Mouse (Mus musculus) heart, embryonic 12.5 days (tissue): ENCODE measurements around the gene Ms4a4a. TPM values are rescaled to one million over a fixed set of nuclear protein-coding genes. Genes with fewer than 3 reads are reported as not detected.
"Not testable (repeated sequence)": the region's sequence is repeated elsewhere in the genome, so short reads cannot be mapped to it uniquely, and the experiment has no call there.

Experiments used
- ATAC-seq: fragments of 200-750 bp; cut with Nextera tagmentation; 2 replicates; pipeline ENCODE4 v1.8.0; 2017; ENCODE audit warnings: moderate TSS enrichment, moderate library complexity; ENCODE audit not compliant: insufficient number of reproducible peaks, low FRiP score
- H3K27ac ChIP-seq: fragments of 300-500 bp; sonication (generic); 2 replicates; pipeline ENCODE4 v1.5.1; 2016; ENCODE audit warnings: mild to moderate bottlenecking, moderate library complexity; ENCODE audit not compliant: poor library complexity, severe bottlenecking
- H3K27me3 ChIP-seq: fragments of 300-500 bp; sonication (generic); replicated peaks from 2 replicates; pipeline ENCODE4 v1.6.1; 2016; ENCODE audit warnings: mild to moderate bottlenecking, moderate library complexity
- H3K36me3 ChIP-seq: fragments of 300-500 bp; sonication (generic); 2 replicates; pipeline ENCODE4 v1.6.1; 2016; ENCODE audit warnings: mild to moderate bottlenecking, moderate library complexity
- H3K4me1 ChIP-seq: fragments of 300-500 bp; sonication (generic); replicated peaks from 2 replicates; pipeline ENCODE4 v1.6.1; 2016; ENCODE audit warnings: mild to moderate bottlenecking
- H3K4me2 ChIP-seq: fragments of 300-500 bp; sonication (generic); 2 replicates; pipeline ENCODE4 v1.6.1; 2016; ENCODE audit warnings: mild to moderate bottlenecking, moderate library complexity
- H3K4me3 ChIP-seq: fragments of 300-500 bp; sonication (generic); 2 replicates; pipeline ENCODE4 v1.5.1; 2016; ENCODE audit warnings: mild to moderate bottlenecking
- H3K9ac ChIP-seq: fragments of 300-500 bp; sonication (generic); 2 replicates; pipeline ENCODE4 v1.6.1; 2016; ENCODE audit warnings: mild to moderate bottlenecking, moderate library complexity
- H3K9me3 ChIP-seq: fragments of 300-500 bp; sonication (generic); replicated peaks from 2 replicates; pipeline ENCODE4 v1.6.1; 2016; ENCODE audit warnings: mild to moderate bottlenecking, moderate library complexity
- WGBS: fragments of 180-500 bp; shearing (Covaris S2); methylation state at CpG from one replicate; pipeline ENCODE4 v1.1.7; 2016; 5-methylcytosine and 5-hydroxymethylcytosine counted together
- polyA plus RNA-seq: library from polyadenylated mRNA; unstranded; fragments of >200 nt; fragmentation: Nextera tagmentation; extraction: Ambion mirVana; gene quantifications from 2 replicates; pipeline ENCODE4 v1.2.1, GENCODE M21; 2016

Ms4a4a gene
- polyA plus RNA-seq, 1 experiment from 2014 or later: 1.1 TPM

DNA sequence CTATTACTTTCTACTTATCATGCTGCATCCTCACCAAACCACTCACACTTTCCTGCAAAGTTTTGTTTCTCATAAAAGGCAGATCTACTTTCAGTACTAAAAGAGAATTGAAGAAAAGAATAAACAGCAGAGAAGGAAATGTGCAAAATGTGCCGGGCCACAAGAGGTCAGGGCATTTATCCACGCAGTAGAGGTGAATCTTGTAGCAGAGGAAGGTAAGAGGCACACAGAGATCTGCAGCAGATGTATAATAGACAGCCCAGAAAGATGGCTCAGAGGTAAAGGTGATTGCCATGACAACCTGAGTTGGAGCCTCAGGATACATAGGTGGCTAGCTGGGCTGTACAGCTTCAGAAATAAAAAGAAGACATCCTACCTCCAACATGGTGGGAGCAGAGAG is 11.8 kb downstream of the Ms4a4a start:
- Histone ChIP-seq H3K27ac (no peak overlapping the region), H3K9ac (no peak overlapping the region), H3K9me3 (no peaks in the 10 kb centered on the region), H3K27me3 (no peaks in the 10 kb centered on the region), H3K36me3 (no peaks in the 10 kb centered on the region), H3K4me2 (no peak overlapping the region), H3K4me1 (no peaks in the 10 kb centered on the region), H3K4me3 (no peak overlapping the region)
- 66% methylated on average over 2 of the region's 2 CpGs for WGBS
- no peak for ATAC-seq

DNA sequence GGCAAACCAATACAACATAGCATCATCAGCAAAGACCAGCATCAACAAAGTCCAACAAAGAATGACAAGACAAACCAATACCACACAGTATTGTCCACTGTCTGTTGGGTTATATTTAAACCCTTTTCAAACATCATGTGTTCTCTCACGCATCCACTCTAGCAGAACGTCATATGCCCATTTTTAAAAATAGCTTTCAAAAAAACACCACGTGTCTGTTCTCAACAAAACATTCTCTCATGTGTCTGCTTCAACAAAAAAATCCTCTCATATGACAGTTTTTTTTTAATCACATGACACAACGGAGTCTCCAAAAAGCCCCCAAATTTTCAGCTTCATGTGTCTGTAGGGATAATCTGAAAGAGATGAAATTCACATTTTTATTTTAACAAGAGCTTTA is 12.4 kb downstream of the Ms4a4a start:
- WGBS: 69% methylated on average over 4 of the region's 4 CpGs
- no peak overlapping the region for H3K9ac ChIP-seq
- H3K27me3 ChIP-seq: no peaks in the 10 kb centered on the region
- H3K4me1 ChIP-seq: no peaks in the 10 kb centered on the region
- no peak overlapping the region for H3K4me2 ChIP-seq
- no peak for ATAC-seq
- no peak overlapping the region for H3K27ac ChIP-seq
- H3K36me3 ChIP-seq: no peaks in the 10 kb centered on the region
- H3K9me3 ChIP-seq: no peaks in the 10 kb centered on the region
- no peak overlapping the region for H3K4me3 ChIP-seq

DNA sequence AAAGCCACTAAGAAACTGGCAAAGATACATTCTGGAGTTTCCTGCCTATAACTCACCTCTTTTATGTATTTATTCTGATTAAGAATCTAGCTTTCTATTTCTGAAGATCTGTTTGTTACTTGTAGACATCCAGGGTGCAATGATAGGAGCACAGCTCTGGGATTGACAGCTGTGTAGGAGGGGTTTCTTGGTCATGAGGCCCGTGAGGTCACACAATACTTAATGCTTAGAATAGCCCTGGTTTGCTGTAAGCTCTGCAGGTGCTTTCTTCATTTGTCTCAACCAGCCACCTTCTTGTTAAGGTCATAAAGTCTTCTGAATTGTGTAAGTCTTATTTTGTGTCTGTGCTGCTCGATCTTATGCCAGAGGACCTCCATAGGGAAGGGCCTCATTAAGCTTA is 13.6 kb downstream of the Ms4a4a start:
- H3K36me3 ChIP-seq: no peaks in the 10 kb centered on the region
- no peaks in the 10 kb centered on the region for H3K27me3 ChIP-seq
- no peak overlapping the region for H3K9ac ChIP-seq
- H3K4me2 ChIP-seq: no peak overlapping the region
- no peak overlapping the region for H3K27ac ChIP-seq
- 78% methylated on average over 2 of the region's 2 CpGs for WGBS
- no peaks in the 10 kb centered on the region for H3K9me3 ChIP-seq
- H3K4me1 ChIP-seq: no peaks in the 10 kb centered on the region
- no peak overlapping the region for H3K4me3 ChIP-seq
- no peak for ATAC-seq

DNA sequence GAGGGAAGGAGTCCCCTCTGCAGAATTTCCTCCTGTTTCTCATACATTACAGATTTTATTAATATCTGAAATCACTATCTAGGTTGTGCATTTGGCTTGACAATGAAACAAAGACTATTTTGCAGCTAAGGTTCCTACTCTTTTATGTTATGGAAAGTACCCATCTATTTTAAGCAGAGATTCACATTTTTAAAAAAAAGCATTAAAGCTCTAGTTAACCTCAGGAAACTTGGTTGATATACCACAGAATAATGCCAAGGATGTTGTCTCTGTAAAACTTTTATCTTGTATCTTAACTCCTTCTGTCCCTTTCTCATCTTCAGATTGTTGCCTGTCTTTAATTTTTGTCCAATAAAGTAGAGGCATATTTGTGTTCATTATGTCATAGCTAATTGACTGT is 20.4 kb downstream of the Ms4a4a start:
- Histone ChIP-seq H3K27ac (no peak overlapping the region), H3K4me2 (no peak overlapping the region)

DNA sequence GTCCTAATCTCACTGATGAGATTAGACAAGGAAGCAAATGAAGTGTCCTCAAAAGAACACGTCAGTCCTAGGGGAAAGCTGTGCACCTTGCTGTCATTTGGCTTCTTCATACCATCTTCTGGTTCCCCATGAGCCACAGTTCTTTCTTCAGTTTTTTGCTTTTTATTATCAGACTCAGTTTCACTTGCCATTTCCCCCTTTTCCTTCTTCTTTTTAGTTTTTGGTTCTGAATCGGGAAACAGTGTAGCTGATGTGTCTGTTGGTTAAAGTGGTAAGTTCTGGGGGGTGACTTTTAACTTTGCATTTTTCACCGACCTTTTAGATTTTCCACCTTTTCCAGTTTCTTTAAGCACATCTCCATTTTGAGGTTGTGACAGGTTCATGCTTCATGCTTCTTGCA is 29.2 kb downstream of the Ms4a4a start, which contains the start of gene Ms4a4c:
Gene Ms4a4c (plus strand): TSS at position 244 of the 400 bp plus-strand sequence.
- no peak within 1 kb of the TSS for H3K27ac ChIP-seq
- no peaks in the 10 kb centered on the region for H3K27me3 ChIP-seq
- H3K9me3 ChIP-seq: no peaks in the 10 kb centered on the region
- no peaks in the 10 kb centered on the region for H3K4me1 ChIP-seq
- ATAC-seq: no peak
- no peak within 1 kb of the TSS for H3K4me3 ChIP-seq
- H3K9ac ChIP-seq: no peak within 1 kb of the TSS
- 68% methylated on average over 3 of the region's 3 CpGs for WGBS
- no peaks in the 10 kb centered on the region for H3K36me3 ChIP-seq
- H3K4me2 ChIP-seq: no peak within 1 kb of the TSS

More for the DNA sequence above, 20.4 kb downstream of the Ms4a4a start:
- H3K9ac ChIP-seq: no peak overlapping the region
- no peak for ATAC-seq
- H3K36me3 ChIP-seq: no peaks in the 10 kb centered on the region
- H3K4me1 ChIP-seq: no peaks in the 10 kb centered on the region
- no peak overlapping the region for H3K4me3 ChIP-seq
- no peaks in the 10 kb centered on the region for H3K27me3 ChIP-seq
- H3K9me3 ChIP-seq: no peaks in the 10 kb centered on the region

DNA sequence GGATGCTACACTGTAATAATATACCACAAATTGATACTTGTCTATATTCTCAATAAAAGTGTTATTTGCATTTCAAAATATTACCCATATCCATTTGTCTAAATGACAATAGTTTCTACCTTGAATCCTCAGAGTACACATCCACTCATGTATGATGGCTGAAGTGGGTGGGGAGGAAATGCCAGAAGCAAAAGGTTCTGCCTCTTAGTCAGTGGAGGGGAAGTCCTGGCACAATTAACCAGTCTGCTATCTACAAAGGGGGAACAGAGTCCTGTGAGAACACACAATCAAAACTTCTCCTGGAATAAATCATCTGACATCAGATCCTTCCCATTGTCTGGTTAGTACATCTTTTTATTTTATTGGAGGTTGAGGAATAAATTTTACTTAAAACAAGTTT is 32.1 kb downstream of the Ms4a4a start:
- Histone ChIP-seq H3K27ac (no peak overlapping the region), H3K27me3 (no peaks in the 10 kb centered on the region), H3K9ac (no peak overlapping the region), H3K9me3 (no peaks in the 10 kb centered on the region), H3K4me3 (no peak overlapping the region), H3K4me1 (no peaks in the 10 kb centered on the region), H3K36me3 (no peaks in the 10 kb centered on the region), H3K4me2 (no peak overlapping the region)
- no peak for ATAC-seq

DNA sequence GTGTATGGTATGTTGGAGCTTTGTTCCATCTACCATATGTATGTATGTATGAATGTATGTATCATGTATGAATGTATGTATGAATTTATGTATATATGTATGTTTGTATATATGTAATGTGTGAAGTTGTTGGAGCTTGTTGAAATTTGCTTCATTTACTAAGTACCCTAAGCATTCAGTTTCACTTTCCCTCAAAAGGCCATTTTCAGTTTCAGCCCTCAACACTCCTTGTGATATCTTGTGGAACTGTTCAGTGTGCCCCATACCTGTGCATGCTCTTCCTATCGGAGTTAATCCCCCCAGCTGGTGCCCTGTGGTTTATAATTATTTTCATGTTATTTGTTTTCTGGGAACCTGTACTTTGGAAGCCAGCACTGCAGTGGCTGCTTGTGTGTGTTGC is 33.3 kb downstream of the Ms4a4a start:
- Histone ChIP-seq H3K27me3 (no peaks in the 10 kb centered on the region), H3K9ac (no peak overlapping the region), H3K4me3 (no peak overlapping the region), H3K4me2 (no peak overlapping the region), H3K9me3 (no peaks in the 10 kb centered on the region), H3K4me1 (no peaks in the 10 kb centered on the region), H3K36me3 (no peaks in the 10 kb centered on the region), H3K27ac (no peak overlapping the region)
- ATAC-seq: no peak
- 76% methylated on average over 1 of the region's 1 CpGs for WGBS

DNA sequence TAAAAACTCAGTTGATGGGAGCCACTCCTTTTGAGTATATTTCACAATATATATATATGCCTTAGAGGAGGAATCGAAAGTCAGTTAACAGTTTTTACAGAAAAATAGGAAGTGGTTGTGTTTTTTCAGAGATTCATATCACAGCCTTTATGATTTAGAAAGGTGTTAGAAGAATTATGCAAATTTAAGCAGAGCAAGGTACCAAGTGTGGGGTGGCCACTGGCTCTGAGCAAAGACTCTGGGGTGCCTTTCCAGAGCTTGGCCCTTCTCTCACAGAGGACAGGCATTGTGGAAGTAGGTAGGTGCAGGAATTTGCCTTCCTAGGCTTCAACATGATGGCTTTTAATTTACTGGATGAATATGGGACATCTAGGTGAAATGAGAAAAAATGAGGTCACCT is 36.3 kb downstream of the Ms4a4a start:
- Histone ChIP-seq H3K4me3 (no peak overlapping the region), H3K9me3 (no peaks in the 10 kb centered on the region), H3K36me3 (no peaks in the 10 kb centered on the region), H3K9ac (no peak overlapping the region), H3K27ac (no peak overlapping the region), H3K4me2 (no peak overlapping the region), H3K27me3 (no peaks in the 10 kb centered on the region), H3K4me1 (no peaks in the 10 kb centered on the region)
- ATAC-seq: no peak
- WGBS: 64% methylated on average over 1 of the region's 1 CpGs

DNA sequence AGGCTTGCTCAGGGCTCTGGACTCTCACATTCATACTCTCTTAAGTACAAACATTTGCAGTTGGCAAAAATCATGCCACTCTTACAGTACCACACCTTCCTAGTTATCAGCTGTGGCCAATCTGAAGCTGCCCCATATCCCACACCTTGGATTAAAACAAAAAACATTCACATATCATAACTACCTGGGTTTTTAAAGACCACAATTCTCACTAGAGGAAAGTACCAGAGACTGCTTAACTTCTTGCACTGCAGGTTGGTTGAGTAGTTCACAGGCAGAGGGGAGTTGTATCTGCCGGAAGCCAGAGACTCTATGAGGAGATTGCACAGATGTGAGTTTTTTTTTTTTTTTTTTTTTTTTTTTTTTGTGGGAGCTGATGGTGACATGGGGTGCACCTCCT is 38.8 kb downstream of the Ms4a4a start:
- H3K27ac ChIP-seq: no peak overlapping the region
- WGBS: 84% methylated on average over 1 of the region's 1 CpGs
- no peaks in the 10 kb centered on the region for H3K4me1 ChIP-seq
- no peaks in the 10 kb centered on the region for H3K27me3 ChIP-seq
- no peak for ATAC-seq
- no peak overlapping the region for H3K9ac ChIP-seq
- no peak overlapping the region for H3K4me2 ChIP-seq
- H3K9me3 ChIP-seq: no peaks in the 10 kb centered on the region
- no peak overlapping the region for H3K4me3 ChIP-seq
- H3K36me3 ChIP-seq: no peaks in the 10 kb centered on the region

DNA sequence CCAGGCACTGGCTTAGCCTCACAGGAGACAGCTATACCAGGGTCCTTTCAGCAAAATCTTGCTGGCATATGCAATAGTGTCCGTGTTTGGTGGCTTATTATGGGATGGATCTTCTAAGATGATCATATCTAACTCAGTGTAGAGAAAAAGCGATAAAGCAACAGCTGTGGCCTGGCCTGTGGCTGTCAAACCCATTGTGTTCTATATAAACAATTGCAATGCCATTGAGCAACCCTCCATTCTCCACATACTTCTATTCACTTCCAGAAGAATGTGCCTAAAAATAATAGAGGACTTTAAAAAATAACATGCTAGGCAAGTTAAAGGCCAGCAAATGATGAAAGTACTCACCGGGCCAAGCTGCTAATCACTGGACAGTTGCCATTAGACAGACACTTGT is 40.3 kb downstream of the Ms4a4a start:
- no peak overlapping the region for H3K4me3 ChIP-seq
- no peaks in the 10 kb centered on the region for H3K9me3 ChIP-seq
- H3K9ac ChIP-seq: no peak overlapping the region
- no peaks in the 10 kb centered on the region for H3K27me3 ChIP-seq
- H3K36me3 ChIP-seq: no peaks in the 10 kb centered on the region
- ATAC-seq: no peak
- no peak overlapping the region for H3K4me2 ChIP-seq
- H3K4me1 ChIP-seq: no peaks in the 10 kb centered on the region
- no peak overlapping the region for H3K27ac ChIP-seq
- WGBS: 57% methylated on average over 3 of the region's 3 CpGs

DNA sequence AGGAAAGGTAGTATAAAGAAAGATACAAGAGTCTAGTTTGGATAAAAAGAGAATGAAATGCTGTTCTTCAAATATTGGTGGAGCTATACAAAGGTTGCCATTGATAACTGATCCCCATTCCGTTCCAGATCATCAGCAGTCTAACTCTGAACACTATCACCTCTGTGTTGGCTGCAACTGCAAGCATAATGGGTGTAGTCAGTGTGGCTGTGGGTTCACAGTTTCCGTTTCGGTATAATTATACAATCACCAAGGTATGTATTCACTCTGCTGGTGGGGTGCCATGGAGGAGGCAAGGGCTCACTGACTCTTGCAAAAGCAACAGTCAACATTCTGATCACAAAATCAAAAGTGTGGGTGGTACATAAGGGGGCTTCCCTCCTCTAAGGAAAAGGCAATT is 43.5 kb downstream of the Ms4a4a start:
- H3K36me3 ChIP-seq, H3K27me3 ChIP-seq, H3K27ac ChIP-seq, H3K4me3 ChIP-seq, H3K4me1 ChIP-seq, H3K4me2 ChIP-seq, ATAC-seq, H3K9me3 ChIP-seq, H3K9ac ChIP-seq: not testable (repeated sequence)
- 71% methylated on average over 3 of the region's 3 CpGs for WGBS

DNA sequence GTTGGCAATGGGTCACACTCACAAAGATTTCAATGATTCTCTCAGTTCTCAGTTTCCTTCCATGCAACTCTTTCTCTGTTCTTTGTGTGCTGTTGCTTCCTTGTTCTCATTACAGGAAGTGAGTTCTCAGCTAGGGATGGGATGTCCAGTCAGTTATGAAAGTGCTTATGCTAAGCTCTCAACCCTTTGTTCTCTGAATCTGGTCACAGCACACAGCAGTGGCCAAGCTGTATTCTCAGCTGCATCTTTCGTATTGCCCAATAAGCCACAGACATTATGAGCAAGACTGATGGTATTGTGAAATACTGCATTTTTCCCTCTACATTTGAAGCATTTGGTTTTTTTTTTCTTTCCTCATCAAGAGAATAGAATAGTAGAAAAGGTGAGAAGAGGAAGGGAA is 55.9 kb downstream of the Ms4a4a start:
- not testable (repeated sequence) for H3K36me3 ChIP-seq, H3K9ac ChIP-seq, H3K9me3 ChIP-seq, H3K4me3 ChIP-seq, ATAC-seq, H3K27ac ChIP-seq, H3K4me1 ChIP-seq, H3K27me3 ChIP-seq, H3K4me2 ChIP-seq
- 72% methylated on average over 1 of the region's 1 CpGs for WGBS
